Mouse (Mus musculus) gastrocnemius, adult 2 months (tissue): ENCODE measurements at regions not wholly inside any gene's neighbourhood (a gene's known extent, or its start where the extent isn't known, plus 50 kb on each side); places are given as distances from the start of the nearest gene placed in this dataset.

Experiments
- DNase-seq: peaks from one replicate; pipeline ENCODE4 v3.0.0; 2022
- H3K27ac ChIP-seq: fragments of 200-600 bp; 2 replicates; pipeline ENCODE4 v1.8.1; 2022; ENCODE audit warnings: mild to moderate bottlenecking
- H3K4me3 ChIP-seq: fragments of 200-600 bp; 2 replicates; pipeline ENCODE4 v1.8.1; 2022; ENCODE audit warnings: mild to moderate bottlenecking, moderate library complexity
- CTCF ChIP-seq: fragments of 200-600 bp; IDR thresholded peaks from 2 replicates; pipeline ENCODE4 v1.8.1; 2022; ENCODE audit warnings: antibody characterized with exemption, mild to moderate bottlenecking, moderate library complexity
- intact Hi-C: fragments of 180-260 bp; cut with DNase I; formaldehyde crosslinking; loops from one replicate; pipeline ENCODE4 v1.15.1; 2025

DNA sequence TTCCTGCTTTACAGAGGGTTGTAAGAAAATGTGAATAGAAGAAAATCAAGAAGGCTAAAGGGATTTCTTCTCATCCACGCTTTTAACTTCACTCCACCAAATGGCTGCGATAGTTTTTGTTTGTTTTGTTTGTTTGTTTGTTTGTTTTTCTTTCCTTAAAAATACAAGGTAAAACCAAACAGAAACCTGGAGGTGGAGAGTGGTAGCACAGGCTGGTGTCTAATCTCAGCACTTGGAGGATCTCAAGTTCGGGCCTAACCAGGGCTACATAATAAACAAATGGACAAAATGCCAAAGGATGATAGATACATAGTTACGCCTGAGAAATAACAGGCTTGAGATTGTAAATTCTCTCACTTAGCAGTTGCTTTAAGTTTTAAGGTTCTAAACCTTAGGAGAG is 50.8 kb upstream of the Mboat1 start:
- TF ChIP-seq CTCF: no peak
- no peak for DNase-seq
- Histone ChIP-seq H3K27ac (peak overlapping the region; percentile 79), H3K4me3 (peak overlapping the region; percentile 62)
- intact Hi-C loops: loop anchor here (1.0 to 2.0 kb wide), 2 partner anchors 99 to 228 kb away; partner anchors contain the start of gene E2f3

DNA sequence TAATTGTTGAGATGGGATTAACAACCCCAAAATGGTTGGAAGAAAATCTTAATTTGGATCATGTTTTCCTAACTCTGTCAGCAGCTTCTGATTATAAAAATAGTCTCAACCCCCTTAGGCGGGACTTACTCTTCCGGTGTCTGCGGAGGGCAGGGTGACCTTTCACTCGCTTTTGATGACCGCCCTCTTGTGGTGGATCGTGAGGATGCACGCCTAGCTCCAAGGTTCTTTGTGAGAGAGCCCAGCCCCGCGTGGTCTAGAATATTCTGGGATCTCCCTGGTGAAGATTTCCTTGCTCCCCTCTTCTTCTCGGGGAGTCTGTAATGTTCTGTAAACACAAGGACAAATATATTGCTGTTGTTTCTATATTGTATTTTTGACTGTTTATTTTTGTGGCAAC is 51.3 kb upstream of the Mboat1 start:
- peak; percentile 90 for DNase-seq
- peak; percentile 97 for TF ChIP-seq CTCF

GRCm38 (mm10) chr13:30084386-30084785 is 51.9 kb upstream of the Mboat1 start:
- TF ChIP-seq CTCF: no peak
- peak overlapping the region; percentile 62 for H3K4me3 ChIP-seq
- peak overlapping the region; percentile 79 for H3K27ac ChIP-seq
- no peak for DNase-seq
- intact Hi-C loops: loop anchor here (2.0 kb wide), 1 partner anchor 98 kb away; the partner anchor contains the start of gene E2f3

More for the DNA sequence above, 51.3 kb upstream of the Mboat1 start:
- Histone ChIP-seq H3K4me3 (peak overlapping the region; percentile 62), H3K27ac (peak overlapping the region; percentile 79)
- intact Hi-C loops: loop anchor here (1.0 to 2.0 kb wide), 2 partner anchors 98 to 228 kb away; partner anchors contain the start of gene E2f3

DNA sequence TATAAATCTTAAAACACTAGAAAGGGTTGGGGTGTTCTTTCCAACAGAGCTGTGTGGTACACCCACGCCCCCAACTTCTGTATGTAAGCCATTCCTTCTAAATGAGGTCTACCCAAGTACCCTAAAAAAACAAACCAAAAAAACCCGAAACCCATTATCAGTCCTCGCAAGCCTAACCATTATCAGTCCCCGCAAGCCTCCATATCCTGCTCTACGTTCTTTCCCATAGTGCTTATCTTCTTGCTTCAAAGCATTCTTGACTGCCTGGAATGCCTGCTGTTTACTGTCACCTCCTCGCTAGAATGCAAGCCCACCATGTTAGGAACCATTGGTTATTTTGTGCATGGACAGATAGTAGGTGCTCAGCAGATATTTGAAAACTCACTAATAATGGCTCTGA is 52.3 kb upstream of the Mboat1 start:
- Histone ChIP-seq H3K4me3 (no peak overlapping the region), H3K27ac (no peak overlapping the region)
- no peak for TF ChIP-seq CTCF
- intact Hi-C loops: loop anchor here (2.0 kb wide), 1 partner anchor 97 kb away; the partner anchor contains the start of gene E2f3
- no peak for DNase-seq

- Histone ChIP-seq H3K27ac (no peak overlapping the region), H3K4me3 (no peak overlapping the region)
- TF ChIP-seq CTCF: no peak
- no peak for DNase-seq
- intact Hi-C loops: no loop called here
These were observed 53.5 kb upstream of the Mboat1 start for GRCm38 (mm10) chr13:30082761-30083160.

- no peak for TF ChIP-seq CTCF
These were observed 55.4 kb upstream of the Mboat1 start for GRCm38 (mm10) chr13:30080705-30081474.

DNA sequence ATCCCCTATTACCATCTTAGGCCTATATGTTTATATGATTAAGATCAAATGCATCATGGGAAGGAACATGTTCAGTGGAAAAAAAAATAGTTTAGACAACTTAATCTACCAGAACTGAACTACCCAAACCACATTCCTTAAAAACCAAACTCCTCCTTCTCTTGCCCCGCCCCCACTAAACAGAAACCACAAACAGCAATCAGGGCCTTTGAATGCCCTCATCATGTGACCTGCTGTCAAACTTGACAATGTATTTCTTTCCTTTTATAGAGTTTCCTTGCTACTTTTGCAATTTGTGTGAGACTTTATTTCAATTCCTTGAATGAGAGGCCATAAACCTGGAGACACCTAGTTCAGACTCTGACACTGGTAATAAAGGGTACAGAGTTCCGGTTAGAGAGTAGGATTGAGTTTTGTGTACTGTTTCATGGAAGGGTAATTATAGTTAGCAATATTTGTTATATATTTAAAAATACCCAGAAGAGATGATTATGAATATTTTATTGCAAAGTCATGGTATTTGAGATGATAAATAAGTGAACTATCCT is 61.7 kb upstream of the Mboat1 start:
- no peak for DNase-seq
- no peak for TF ChIP-seq CTCF
- intact Hi-C loops: no loop called here

More at GRCm38 (mm10) chr13:30080705-30081474, 55.4 kb upstream of the Mboat1 start:
- H3K27ac ChIP-seq: no peak overlapping the region
- H3K4me3 ChIP-seq: no peak overlapping the region
- intact Hi-C loops: no loop called here
- no peak for DNase-seq

GRCm38 (mm10) chr13:30074069-30074468 is 62.2 kb upstream of the Mboat1 start:
- Histone ChIP-seq H3K27ac (no peak overlapping the region), H3K4me3 (no peak overlapping the region)
- no peak for TF ChIP-seq CTCF
- intact Hi-C loops: no loop called here
- no peak for DNase-seq

More for the DNA sequence above, 61.7 kb upstream of the Mboat1 start:
- Histone ChIP-seq H3K27ac (no peak overlapping the region), H3K4me3 (no peak overlapping the region)

GRCm38 (mm10) chr13:30069397-30069796 is 66.9 kb upstream of the Mboat1 start:
- TF ChIP-seq CTCF: no peak
- no peak for DNase-seq
- intact Hi-C loops: no loop called here
- Histone ChIP-seq H3K4me3 (no peak overlapping the region), H3K27ac (no peak overlapping the region)

DNA sequence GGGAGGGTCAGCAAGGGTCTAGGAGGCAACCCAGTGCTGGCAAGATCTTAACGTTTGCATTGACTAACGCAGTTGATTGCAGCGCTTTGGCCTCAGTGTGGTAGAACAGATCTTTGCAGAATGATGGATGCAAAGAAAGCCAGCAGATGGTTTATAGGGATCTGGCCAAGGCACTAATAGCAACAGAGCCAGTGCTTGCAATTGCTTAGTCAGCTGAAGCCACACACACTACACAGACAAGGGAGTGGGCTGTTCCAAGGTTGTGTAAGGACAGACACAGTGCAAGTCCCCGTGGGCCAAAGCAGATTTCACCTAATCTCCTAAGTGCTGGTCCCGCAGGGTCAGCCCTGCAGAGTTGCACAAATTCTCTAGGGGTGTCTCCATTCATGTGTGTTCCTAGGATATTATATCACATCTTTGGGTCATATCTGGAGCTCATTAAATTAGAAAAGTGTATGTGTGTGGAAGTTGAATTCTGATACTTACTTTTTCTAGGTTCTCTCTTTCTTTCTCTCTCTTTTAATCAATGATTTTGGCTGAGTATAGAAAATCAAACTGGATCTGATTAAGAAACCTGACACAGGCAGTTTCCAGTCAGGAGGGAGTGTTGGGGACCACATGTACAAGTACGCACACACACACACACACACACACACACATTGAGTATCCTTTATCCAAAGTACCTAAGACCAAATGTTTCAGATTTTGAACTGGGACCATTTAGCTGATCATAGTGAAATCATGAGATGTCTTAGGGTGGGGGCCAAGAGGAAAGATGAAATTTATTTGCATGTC is 68.5 kb upstream of the Mboat1 start:
- DNase-seq: no peak
- H3K27ac ChIP-seq: no peak overlapping the region
- intact Hi-C loops: no loop called here
- TF ChIP-seq CTCF: no peak
- H3K4me3 ChIP-seq: no peak overlapping the region

DNA sequence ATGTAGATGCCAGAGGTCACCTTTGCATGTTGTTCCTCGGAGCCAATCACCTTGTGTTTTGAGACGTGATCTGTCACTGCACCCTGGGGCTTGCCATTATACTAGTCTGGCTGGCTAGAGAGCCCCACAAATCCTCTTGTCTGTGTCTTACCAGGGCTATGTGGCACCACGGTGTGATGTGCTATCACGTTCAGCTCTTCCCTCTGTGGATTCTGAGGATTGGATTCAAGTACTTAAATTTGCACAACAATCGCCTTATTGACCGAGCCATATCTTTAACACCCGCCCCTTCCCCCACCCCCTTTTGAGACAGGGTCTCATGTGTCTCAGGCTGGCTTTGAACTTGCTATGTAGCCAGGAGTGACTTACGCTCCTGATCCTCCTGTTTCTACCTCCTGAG is 70.8 kb upstream of the Mboat1 start:
- Histone ChIP-seq H3K4me3 (no peak overlapping the region), H3K27ac (no peak overlapping the region)
- intact Hi-C loops: no loop called here
- TF ChIP-seq CTCF: no peak
- DNase-seq: no peak

GRCm38 (mm10) chr13:30063741-30064140 is 72.5 kb upstream of the Mboat1 start:
- no peak for TF ChIP-seq CTCF
- DNase-seq: no peak
- intact Hi-C loops: no loop called here
- Histone ChIP-seq H3K27ac (no peak overlapping the region), H3K4me3 (no peak overlapping the region)

DNA sequence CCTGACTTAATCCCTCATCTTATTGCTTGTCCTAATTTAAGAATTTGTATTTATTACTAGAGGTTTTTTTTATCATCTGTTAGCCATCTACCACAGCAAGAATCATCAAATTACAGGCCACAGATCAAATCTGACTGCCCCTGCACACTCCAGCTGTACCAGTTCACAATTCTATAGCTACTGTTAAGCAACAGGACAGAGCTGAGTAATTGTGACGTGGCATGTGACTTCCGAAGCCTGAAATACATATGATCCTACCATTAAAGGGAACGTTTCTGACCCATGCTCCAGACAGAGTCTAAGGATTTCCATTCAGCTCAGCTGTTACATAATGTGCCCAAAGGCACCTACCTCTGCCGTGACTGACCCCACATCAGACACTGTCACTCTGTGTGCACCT is 74.0 kb upstream of the Mboat1 start:
- intact Hi-C loops: no loop called here
- no peak for DNase-seq
- Histone ChIP-seq H3K4me3 (no peak overlapping the region), H3K27ac (no peak overlapping the region)
- TF ChIP-seq CTCF: no peak
